Mouse (Mus musculus) cortical plate, adult 2 months (tissue): ENCODE data around the gene Hlcs.

Experiments
- CTCF ChIP-seq: fragments of 200-500 bp; IDR thresholded peaks from 2 replicates; pipeline ENCODE4 v1.5.1; 2011; ENCODE audit warnings: mild to moderate bottlenecking, control low read depth, low read length; ENCODE audit not compliant: insufficient read depth; ENCODE audit errors: extremely low read depth
- POLR2A ChIP-seq: fragments of 200-500 bp; IDR thresholded peaks from 2 replicates; pipeline ENCODE4 v1.6.1; 2011; ENCODE audit warnings: mild to moderate bottlenecking, low read length, control low read depth; ENCODE audit not compliant: insufficient read depth; ENCODE audit errors: extremely low read depth

- TF ChIP-seq POLR2A (no peak), CTCF (no peak)
Observed at GRCm38 (mm10) chr16:94125172-94125981, 188.0 kb downstream of the Hlcs start.
